Mouse (Mus musculus) midbrain, postnatal 0 days (tissue): Measurements from ENCODE around the gene Calcr. TPM values are rescaled to one million over a fixed set of nuclear protein-coding genes. Genes with fewer than 3 reads are reported as not detected.
"Not testable (repeated sequence)": the region's sequence is repeated elsewhere in the genome, so short reads cannot be mapped to it uniquely, and the experiment has no call there.

Experiments
- ATAC-seq: fragments of 200-750 bp; cut with Nextera tagmentation; 2 replicates; pipeline ENCODE4 v1.8.0; 2017; ENCODE audit warnings: moderate number of reproducible peaks, mild to moderate bottlenecking, moderate TSS enrichment, moderate library complexity; ENCODE audit not compliant: low FRiP score
- DNase-seq: peaks from one replicate; pipeline ENCODE4 v3.0.0-alpha.2; 2015; ENCODE audit warnings: low spot score
- H3K27ac ChIP-seq: fragments of 300-500 bp; sonication (generic); 2 replicates; pipeline ENCODE4 v1.5.1; 2014; ENCODE audit warnings: low read depth, mild to moderate bottlenecking, low read length, mixed read lengths
- H3K27me3 ChIP-seq: fragments of 300-500 bp; sonication (generic); 2 replicates; pipeline ENCODE4 v1.6.1; 2014; ENCODE audit warnings: low read length, control low read depth, mixed read lengths; ENCODE audit not compliant: insufficient read depth
- H3K36me3 ChIP-seq: fragments of 300-500 bp; sonication (generic); 2 replicates; pipeline ENCODE4 v1.6.1; 2014; ENCODE audit warnings: low read length, control low read depth, mixed read lengths; ENCODE audit not compliant: insufficient read depth
- H3K4me1 ChIP-seq: fragments of 300-500 bp; sonication (generic); 2 replicates; pipeline ENCODE4 v1.6.1; 2014; ENCODE audit warnings: mild to moderate bottlenecking, control low read depth, antibody characterized with exemption, low read length, mixed read lengths; ENCODE audit not compliant: insufficient read depth
- H3K4me2 ChIP-seq: fragments of 300-500 bp; sonication (generic); 2 replicates; pipeline ENCODE4 v1.6.1; 2014; ENCODE audit warnings: low read depth, mild to moderate bottlenecking, low read length, mixed read lengths; ENCODE audit not compliant: poor library complexity, severe bottlenecking
- H3K4me3 ChIP-seq: fragments of 300-500 bp; sonication (generic); 2 replicates; pipeline ENCODE4 v1.5.1; 2014; ENCODE audit warnings: low read depth, mild to moderate bottlenecking, low read length, moderate library complexity
- H3K9ac ChIP-seq: fragments of 300-500 bp; sonication (generic); replicated peaks from 2 replicates; pipeline ENCODE4 v1.6.1; 2014; ENCODE audit warnings: mild to moderate bottlenecking, low read length, moderate library complexity, mixed read lengths; ENCODE audit not compliant: poor library complexity, severe bottlenecking
- H3K9me3 ChIP-seq: fragments of 300-500 bp; sonication (generic); 2 replicates; pipeline ENCODE4 v1.6.1; 2016; ENCODE audit warnings: low read length, control low read depth
- CTCF ChIP-seq: IDR thresholded peaks from 2 replicates; pipeline ENCODE4 v1.5.1; 2016; ENCODE audit warnings: antibody characterized with exemption, mild to moderate bottlenecking
- WGBS: fragments of 180-500 bp; shearing (Covaris S2); extraction: QIAGEN DNeasy Blood & Tissue Kit; methylation state at CpG from one replicate; pipeline ENCODE4 v1.1.7; 2014; 5-methylcytosine and 5-hydroxymethylcytosine counted together
- polyA plus RNA-seq: library from polyadenylated mRNA; unstranded; fragments of >200 nt; fragmentation: Nextera tagmentation; extraction: Ambion mirVana; gene quantifications from 2 replicates; pipeline ENCODE4 v1.2.1, GENCODE M21; 2015
- total RNA-seq: library from RNA; depleted of rRNA; stranded (reverse); fragments of >200 nt; gene quantifications from 2 replicates; pipeline ENCODE4 v1.2.3, GENCODE M21; 2014

Calcr gene
- total and polyA plus RNA-seq, 2 experiments from 2014 or later, result 12.2 to 16.3 TPM

- Histone ChIP-seq H3K4me1 (no peaks in the 10 kb centered on the region), H3K4me2 (no peak overlapping the region), H3K36me3 (no peaks in the 10 kb centered on the region), H3K9ac (no peak overlapping the region), H3K27ac (no peak overlapping the region), H3K4me3 (no peak overlapping the region), H3K27me3 (no peaks in the 10 kb centered on the region), H3K9me3 (no peaks in the 10 kb centered on the region)
- ATAC-seq, result no peak
- WGBS, result 80% methylated on average over 7 of the region's 7 CpGs
- no peak for TF ChIP-seq CTCF
- DNase-seq, result peak; percentile 10
Observed at GRCm38 (mm10) chr6:3741996-3742713, 22.4 kb downstream of the Calcr start.

- H3K27ac ChIP-seq, result no peak overlapping the region
- H3K9ac ChIP-seq, result no peak overlapping the region
- no peak for ATAC-seq
- H3K36me3 ChIP-seq, result no peaks in the 10 kb centered on the region
- TF ChIP-seq CTCF, result no peak
- WGBS, result 47% methylated on average over 11 of the region's 11 CpGs
- H3K4me3 ChIP-seq, result no peak overlapping the region
- no peak overlapping the region for H3K4me2 ChIP-seq
- H3K4me1 ChIP-seq, result no peaks in the 10 kb centered on the region
- DNase-seq, result no peak
- H3K9me3 ChIP-seq, result no peaks in the 10 kb centered on the region
- H3K27me3 ChIP-seq, result no peaks in the 10 kb centered on the region
Observed at GRCm38 (mm10) chr6:3741296-3741695, 23.2 kb downstream of the Calcr start.

GRCm38 (mm10) chr6:3730246-3730867 is 34.2 kb downstream of the Calcr start:
- no peaks in the 10 kb centered on the region for H3K36me3 ChIP-seq
- WGBS, result 75% methylated on average over 4 of the region's 4 CpGs
- no peaks in the 10 kb centered on the region for H3K4me1 ChIP-seq
- H3K27me3 ChIP-seq, result no peaks in the 10 kb centered on the region
- no peak for TF ChIP-seq CTCF
- H3K9ac ChIP-seq, result no peak overlapping the region
- no peak for ATAC-seq
- no peak for DNase-seq
- no peak overlapping the region for H3K4me2 ChIP-seq
- H3K27ac ChIP-seq, result no peak overlapping the region
- H3K9me3 ChIP-seq, result no peaks in the 10 kb centered on the region
- no peak overlapping the region for H3K4me3 ChIP-seq

GRCm38 (mm10) chr6:3688087-3688642 is 76.3 kb downstream of the Calcr start:
- TF ChIP-seq CTCF, result no peak
- no peak overlapping the region for H3K4me2 ChIP-seq
- no peak overlapping the region for H3K27ac ChIP-seq
- H3K9me3 ChIP-seq, result no peaks in the 10 kb centered on the region
- no peak for DNase-seq
- ATAC-seq, result 0 out of 2 replicates have a peak, but pooled peaks have one; percentile 44
- H3K36me3 ChIP-seq, result no peaks in the 10 kb centered on the region
- no peak overlapping the region for H3K9ac ChIP-seq
- H3K27me3 ChIP-seq, result no peaks in the 10 kb centered on the region
- no peak overlapping the region for H3K4me3 ChIP-seq
- no peaks in the 10 kb centered on the region for H3K4me1 ChIP-seq
- 43% methylated on average over 7 of the region's 7 CpGs for WGBS

- not testable (repeated sequence) for H3K27me3 ChIP-seq, H3K9ac ChIP-seq, H3K36me3 ChIP-seq, DNase-seq, H3K4me3 ChIP-seq, H3K27ac ChIP-seq, H3K4me1 ChIP-seq, H3K4me2 ChIP-seq, ATAC-seq, H3K9me3 ChIP-seq
- 4% methylated on average over 2 of the region's 2 CpGs for WGBS
Observed at GRCm38 (mm10) chr6:3678286-3678685, 86.2 kb downstream of the Calcr start.

GRCm38 (mm10) chr6:3677806-3678205 is 86.7 kb downstream of the Calcr start:
- H3K36me3 ChIP-seq, result no peaks in the 10 kb centered on the region
- no peak for DNase-seq
- WGBS, result 12% methylated on average over 2 of the region's 2 CpGs
- H3K4me2 ChIP-seq, result no peak overlapping the region
- no peak for TF ChIP-seq CTCF
- H3K9ac ChIP-seq, result no peak overlapping the region
- no peaks in the 10 kb centered on the region for H3K27me3 ChIP-seq
- H3K27ac ChIP-seq, result no peak overlapping the region
- no peaks in the 10 kb centered on the region for H3K4me1 ChIP-seq
- no peaks in the 10 kb centered on the region for H3K9me3 ChIP-seq
- no peak overlapping the region for H3K4me3 ChIP-seq
- ATAC-seq, result no peak

GRCm38 (mm10) chr6:3671941-3672340 is 92.6 kb downstream of the Calcr start:
- H3K36me3 ChIP-seq, H3K9ac ChIP-seq, H3K4me1 ChIP-seq, H3K4me2 ChIP-seq, DNase-seq, H3K9me3 ChIP-seq, H3K27ac ChIP-seq, H3K27me3 ChIP-seq, H3K4me3 ChIP-seq, ATAC-seq: not testable (repeated sequence)
- 73% methylated on average over 4 of the region's 4 CpGs for WGBS
